Mouse (Mus musculus): ENCODE data around the gene Cirbp.

Gene Cirbp

DNA sequence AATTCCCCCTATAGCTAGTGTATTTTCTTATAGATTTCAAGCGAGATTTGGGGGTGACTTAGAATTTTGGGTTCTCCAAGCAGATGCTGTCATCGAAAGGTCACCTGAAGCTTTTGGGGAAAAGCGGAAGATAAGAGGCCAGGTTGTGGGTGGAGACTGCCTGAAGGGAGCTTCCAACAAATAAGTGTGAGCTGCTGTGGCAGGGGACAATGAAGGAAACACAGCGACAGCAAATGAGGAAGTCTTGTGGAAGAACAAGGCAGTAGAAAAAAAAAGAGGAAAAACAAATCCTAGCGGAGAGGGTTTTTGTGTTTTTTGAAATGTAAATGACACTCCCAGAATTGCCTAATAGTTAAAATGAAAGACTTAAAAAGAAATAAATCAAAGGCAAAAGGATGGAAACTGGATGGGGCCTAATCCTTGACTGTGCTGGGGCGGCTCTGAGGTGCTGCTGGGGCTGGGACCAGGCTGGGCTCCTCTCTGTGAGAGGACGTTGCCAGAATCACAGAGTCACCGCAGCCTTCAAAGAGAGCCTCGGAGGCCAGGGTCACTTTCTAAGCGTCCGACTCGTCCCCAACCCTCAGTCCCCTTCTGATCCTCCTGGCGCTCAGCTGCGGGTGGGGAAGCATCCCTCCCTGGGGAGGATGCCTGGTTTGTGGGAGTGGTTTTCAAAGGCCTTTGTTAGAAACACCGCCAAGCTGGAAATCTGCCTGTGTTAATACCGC, 49.4 kb downstream of the Cirbp start:
- no peak for DNase-seq (ENCODE audit: low spot score)

- no peak for DNase-seq (ENCODE audit: low spot score)
Observed at GRCm38 (mm10) chr10:80220676-80221075, 54.9 kb downstream of the Cirbp start.
